Mouse (Mus musculus) bone marrow macrophage, adult 2 months (primary cell): ENCODE data around the gene Nme8.

ENCODE experiments used
- CTCF ChIP-seq: IDR thresholded peaks from 2 replicates; pipeline ENCODE4 v1.5.1; 2012; ENCODE audit warnings: low read depth, mild to moderate bottlenecking, low read length, moderate library complexity
- POLR2A ChIP-seq: IDR thresholded peaks from 2 replicates; pipeline ENCODE4 v1.6.1; 2012; ENCODE audit warnings: mild to moderate bottlenecking, low read depth, low read length, borderline replicate concordance

GRCm38 (mm10) chr13:19624632-19625320 is 72.8 kb downstream of the Nme8 start:
- TF ChIP-seq CTCF (no peak), POLR2A (no peak)
